Mouse (Mus musculus): ENCODE measurements around the gene Zfp651.

Zfp651 gene

DNA sequence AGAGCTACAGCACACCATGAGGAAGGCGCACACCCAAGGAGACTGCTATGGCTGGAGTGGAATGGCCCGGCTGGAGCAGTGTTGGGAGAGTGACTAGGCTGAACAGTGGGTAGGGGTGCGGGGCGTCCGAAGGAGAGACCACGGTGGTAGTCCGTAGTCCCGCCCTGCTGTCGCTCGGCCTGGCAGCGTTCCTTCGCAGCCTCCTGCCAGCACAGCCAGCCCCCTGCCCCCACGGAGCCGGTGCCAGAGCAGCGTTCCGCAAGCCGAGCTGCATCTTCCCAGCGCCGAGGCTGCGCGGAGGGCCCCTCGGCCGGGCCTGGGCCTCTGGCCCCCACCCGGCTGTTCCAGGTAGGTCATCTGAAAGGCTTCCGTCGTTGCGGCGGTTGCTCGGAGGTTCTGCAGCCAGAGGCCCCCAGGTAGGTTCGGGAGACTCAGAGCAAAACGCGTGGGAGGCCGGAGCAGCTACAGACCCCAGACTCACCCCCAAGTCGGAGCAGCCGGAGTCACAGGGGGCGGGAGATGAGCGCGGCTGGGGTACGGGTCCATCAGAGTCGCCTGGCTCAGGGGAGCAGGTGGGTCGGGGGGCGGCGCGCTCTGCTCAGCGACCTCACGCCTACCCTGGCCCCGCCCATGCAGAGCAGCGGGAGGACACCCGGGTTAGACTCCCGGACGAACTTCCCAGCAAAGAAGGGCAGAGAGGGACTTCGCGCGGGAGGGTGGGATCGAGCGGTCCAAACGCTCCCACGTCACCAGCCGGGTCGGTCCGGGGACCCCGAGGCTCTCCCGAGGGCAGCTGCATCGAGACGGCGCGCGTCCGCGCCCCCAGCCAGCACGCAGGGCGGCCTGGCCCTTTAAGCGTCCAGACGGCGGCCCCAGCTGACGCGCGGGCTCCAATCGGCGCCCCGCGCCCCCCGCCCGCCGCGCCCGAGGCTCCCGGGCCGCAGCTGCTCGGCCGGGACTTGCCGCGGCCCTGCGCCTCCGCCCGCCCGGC is at the start of gene Zfp651:
TSS of gene Zfp651 (plus strand) at position 240 of the 991 bp plus-strand sequence.
- no peak for DNase-seq (ENCODE audit: extremely low read depth, low read depth)

- peak; percentile 98 for DNase-seq (ENCODE audit: extremely low read depth, low read depth)
These were observed 49.1 kb upstream of the Zfp651 start, which contains the start of gene Ss18l2 for GRCm38 (mm10) chr9:121709898-121710583. TSS of gene Ss18l2 (plus strand) at chr9:121710329.

- DNase-seq (ENCODE audit: extremely low read depth, low read depth): peak; percentile 29
These were observed 48.5 kb upstream of the Zfp651 start for GRCm38 (mm10) chr9:121710584-121710975.

GRCm38 (mm10) chr9:121717048-121717447 is 42.1 kb upstream of the Zfp651 start:
- DNase-seq (ENCODE audit: extremely low read depth, low read depth): no peak

GRCm38 (mm10) chr9:121718070-121718705 is 40.9 kb upstream of the Zfp651 start:
- no peak for DNase-seq (ENCODE audit: extremely low read depth, low read depth)

DNA sequence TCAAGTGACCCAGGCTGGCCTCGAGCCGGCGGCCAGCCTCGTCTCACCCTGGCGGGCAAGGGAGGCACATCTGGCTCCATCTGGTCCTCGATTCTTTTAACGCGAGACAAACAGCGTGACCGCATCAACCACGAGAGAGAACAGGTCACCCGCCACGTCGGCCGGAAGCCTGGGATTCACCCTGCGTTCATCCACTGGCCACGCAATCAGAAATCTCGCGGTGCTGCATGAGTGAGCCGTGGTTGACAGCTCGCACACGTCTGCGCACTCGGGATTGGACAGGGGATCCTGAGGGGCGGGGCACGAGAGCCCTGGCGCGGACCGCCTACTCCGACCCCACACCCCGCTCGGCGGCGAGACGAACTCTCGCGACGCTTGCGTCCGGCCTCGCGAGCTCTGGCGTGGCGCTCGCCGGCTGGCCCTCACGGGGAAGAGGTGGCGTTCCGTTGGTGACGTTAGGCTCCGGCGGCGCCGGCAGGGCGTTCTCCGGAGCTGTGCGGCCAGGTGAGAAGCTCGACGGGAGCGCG is 40.3 kb upstream of the Zfp651 start, which contains the start of gene Nktr:
TSS of gene Nktr (plus strand) at position 378 of the 527 bp plus-strand sequence.
- peak; percentile 92 for DNase-seq (ENCODE audit: extremely low read depth, low read depth)

GRCm38 (mm10) chr9:121719347-121720331 is 39.5 kb upstream of the Zfp651 start:
- DNase-seq (ENCODE audit: extremely low read depth, low read depth): peak; percentile 55

DNA sequence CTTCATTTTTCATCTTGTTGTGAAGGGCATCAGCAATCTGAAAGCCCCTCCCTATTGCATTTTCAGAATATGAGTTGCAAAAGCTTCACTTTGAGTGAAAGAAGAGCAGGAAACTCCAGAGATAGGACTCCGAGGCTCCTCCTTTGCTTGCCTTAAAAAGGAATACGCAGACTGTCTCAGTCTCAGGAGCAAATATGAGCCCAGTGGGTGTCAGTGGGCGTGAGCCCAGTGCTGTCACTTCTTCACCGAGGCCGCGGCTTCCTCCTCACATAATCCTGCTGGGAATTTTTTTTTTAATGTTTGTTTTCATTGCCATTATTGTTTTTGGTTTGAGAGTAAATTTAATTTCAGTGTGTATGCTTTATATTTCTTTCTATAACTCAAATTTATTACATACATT is 18.6 kb upstream of the Zfp651 start:
- DNase-seq (ENCODE audit: extremely low read depth, low read depth): no peak

DNA sequence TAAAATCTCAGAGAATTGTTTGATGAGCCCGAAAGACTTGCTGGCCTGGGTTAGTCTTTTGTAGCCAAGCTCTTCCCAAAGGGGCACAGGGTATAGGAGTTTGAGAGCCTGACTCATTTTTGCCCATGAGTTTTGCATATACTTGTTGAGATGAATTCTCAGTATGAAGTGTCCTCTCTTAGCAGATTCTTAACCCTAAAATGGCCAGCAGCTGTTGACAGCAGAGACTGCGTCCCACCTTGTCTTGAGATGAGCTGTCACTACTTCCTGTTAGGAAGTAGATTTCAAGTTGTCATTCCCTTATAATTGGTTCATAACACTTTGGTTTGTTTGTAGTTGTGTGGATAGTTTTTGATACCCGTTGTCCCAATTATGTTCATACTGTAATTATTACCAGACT is 18.0 kb upstream of the Zfp651 start:
- DNase-seq (ENCODE audit: extremely low read depth, low read depth): no peak

DNA sequence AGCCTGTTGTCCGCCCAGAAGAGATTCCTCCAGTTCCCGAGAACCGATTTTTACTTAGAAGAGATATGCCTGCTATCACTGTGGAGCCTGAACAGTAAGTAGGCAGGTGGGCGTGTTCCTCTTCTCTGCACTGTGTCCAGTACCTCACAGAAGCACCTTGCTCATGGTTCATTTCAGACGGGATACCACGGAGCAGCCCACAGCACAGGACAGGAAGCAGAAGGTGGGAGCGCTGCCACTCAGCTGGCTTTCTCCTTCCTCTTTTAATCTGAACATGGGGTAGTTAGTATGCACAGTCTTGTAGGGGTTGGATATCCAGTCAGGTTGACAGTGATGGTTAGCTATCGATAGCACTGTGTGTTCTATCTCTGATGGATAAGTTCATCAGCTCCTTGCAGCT is 15.1 kb upstream of the Zfp651 start:
- DNase-seq (ENCODE audit: extremely low read depth, low read depth): no peak

DNA sequence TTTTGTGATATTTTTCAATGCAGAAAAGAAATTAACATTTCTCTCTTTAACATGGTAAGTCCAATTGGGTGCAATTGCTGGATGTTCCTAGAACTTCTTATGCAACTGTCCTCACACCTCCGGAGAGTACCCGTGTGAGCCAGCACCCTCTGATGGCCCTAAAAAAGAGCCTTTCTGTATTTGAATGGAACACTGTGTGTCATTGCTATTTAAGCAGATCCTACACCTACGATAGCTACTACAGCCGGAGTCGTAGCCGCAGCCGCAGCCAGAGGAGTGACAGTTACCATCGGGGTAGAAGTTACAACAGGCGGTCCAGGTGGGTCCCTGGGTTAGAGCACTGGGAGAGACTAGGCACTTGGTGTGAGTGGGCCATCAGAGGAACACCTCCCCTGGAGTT is 6.4 kb upstream of the Zfp651 start:
- no peak for DNase-seq (ENCODE audit: extremely low read depth, low read depth)

- no peak for DNase-seq (ENCODE audit: extremely low read depth, low read depth)
These were observed 4.5 kb upstream of the Zfp651 start for GRCm38 (mm10) chr9:121754624-121755023.

GRCm38 (mm10) chr9:121756785-121757184 is 2.3 kb upstream of the Zfp651 start:
- no peak for DNase-seq (ENCODE audit: extremely low read depth, low read depth)

DNA sequence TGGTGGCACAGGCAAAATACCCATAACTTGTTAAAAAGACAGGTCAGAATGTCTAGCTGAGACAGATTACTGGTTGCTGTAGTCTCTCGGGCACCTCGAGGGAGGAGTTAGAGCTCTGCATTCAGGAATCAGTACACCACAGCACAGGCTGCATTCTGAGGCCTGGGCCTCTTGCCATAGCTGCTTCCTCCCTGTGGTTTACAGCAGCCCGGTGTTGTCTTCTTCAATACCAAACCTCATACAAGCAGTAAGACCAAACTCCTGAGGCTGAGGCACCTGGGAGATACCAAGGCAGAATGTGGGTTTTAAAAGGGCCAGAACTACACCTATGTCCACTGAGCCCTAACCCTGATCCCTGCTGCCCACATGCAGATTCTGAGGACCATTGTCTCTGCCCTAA is 1.7 kb upstream of the Zfp651 start:
- peak; percentile 3 for DNase-seq (ENCODE audit: extremely low read depth, low read depth)

- DNase-seq (ENCODE audit: extremely low read depth, low read depth): no peak
These were observed 1.0 kb upstream of the Zfp651 start for GRCm38 (mm10) chr9:121757835-121758814.

DNA sequence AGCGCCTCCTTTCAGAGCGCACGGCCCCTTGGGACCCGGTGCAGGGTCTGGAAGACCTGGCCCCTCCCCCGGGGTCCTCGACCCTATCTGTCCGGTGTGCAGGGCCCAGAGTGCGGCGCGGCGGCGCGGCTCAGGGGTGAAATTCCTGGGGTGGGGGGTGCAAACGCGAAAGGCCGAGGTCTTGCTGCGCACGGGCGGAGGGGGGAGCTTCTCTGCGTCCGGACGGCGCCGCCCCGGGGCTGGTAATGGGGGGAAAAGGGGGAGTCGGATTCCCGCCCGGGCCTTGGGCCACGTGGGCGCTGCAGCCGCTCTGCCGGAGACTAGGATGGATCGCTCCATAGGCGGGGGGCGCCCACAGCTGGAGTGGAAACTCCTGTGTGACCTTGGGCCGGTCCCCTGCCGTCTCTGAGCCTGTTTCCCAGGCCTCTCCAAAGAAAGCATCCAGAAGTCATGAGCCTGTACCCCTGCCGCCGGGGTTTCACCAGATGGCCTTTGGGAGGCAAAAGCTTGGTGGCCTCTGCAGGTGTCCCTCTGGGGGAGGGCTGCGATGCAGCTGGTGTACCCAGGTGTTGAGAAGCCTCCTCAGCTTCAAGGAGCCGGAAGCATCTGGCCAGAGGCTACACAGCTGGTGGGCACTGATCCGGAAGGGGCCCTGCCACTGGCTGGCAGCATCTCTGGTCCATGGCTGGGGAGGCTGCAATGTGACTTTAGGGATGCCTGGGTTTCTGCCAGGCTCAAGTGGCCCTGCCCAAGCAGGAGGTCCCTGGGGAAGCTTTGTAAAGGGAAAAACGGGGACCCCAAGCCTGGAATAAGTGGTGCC is 1.4 kb downstream of the Zfp651 start:
- no peak for DNase-seq (ENCODE audit: extremely low read depth, low read depth)

DNA sequence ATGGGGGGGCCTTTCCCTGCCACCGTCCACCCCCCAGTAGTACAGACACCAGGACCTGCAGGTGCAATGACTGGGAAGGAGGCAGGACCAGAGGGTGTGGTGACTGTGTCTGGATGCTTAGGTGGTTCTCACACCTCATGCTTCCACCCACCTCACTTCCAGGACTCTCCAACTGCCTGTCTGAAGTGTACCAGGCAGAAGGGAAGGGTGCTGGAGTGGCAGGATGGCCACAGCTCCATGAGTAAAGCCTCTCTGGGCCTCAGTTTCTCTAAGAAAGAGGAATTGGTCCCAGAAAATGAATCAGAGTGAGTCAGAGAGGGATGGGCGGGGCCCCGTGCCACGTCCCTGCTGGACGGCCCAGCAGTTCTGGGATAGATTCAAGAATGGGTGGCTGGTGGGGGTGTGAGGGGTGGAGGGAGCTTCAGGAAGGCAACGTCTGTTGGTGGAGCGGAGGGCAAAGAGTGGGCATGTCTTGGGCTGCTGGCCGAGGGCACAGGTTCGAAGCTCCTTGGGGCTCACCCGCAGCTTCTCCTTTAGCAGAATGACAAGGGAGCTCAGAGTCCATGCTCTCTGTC is 2.0 kb downstream of the Zfp651 start:
- no peak for DNase-seq (ENCODE audit: extremely low read depth, low read depth)

GRCm38 (mm10) chr9:121761787-121762186 is 2.7 kb downstream of the Zfp651 start:
- no peak for DNase-seq (ENCODE audit: extremely low read depth, low read depth)
